Mouse (Mus musculus) ovary, adult 18-20 months (tissue): Measurements from ENCODE around the gene Ckap2l.
A peak's percentile ranks its signal among the peaks of the same experiment; 100 is the strongest.

Experiments used
- DNase-seq: peaks from one replicate; pipeline ENCODE4 v3.0.0; 2022; ENCODE audit warnings: low spot score, mixed read lengths

Ckap2l gene

DNA sequence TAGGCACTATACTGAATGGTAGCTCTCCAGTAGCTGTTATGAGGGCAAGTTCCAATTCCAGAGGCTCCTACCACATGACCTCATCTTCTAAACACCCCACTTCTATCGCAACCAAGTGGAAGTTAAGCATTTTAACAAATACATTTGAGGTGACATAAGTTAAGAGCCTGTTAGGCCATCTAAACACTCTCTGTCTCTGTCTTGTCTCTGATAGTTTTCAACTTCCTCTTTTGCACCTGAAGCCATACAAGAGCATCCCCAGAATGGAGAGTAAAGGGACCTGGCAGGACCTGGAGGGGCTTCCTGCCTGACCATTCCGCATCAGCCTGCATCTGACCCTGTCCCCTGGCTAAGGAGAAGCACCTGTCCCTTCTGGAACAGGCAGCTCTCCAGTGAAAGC lies 62.3 kb downstream of the Ckap2l start:
- no peak for DNase-seq

DNA sequence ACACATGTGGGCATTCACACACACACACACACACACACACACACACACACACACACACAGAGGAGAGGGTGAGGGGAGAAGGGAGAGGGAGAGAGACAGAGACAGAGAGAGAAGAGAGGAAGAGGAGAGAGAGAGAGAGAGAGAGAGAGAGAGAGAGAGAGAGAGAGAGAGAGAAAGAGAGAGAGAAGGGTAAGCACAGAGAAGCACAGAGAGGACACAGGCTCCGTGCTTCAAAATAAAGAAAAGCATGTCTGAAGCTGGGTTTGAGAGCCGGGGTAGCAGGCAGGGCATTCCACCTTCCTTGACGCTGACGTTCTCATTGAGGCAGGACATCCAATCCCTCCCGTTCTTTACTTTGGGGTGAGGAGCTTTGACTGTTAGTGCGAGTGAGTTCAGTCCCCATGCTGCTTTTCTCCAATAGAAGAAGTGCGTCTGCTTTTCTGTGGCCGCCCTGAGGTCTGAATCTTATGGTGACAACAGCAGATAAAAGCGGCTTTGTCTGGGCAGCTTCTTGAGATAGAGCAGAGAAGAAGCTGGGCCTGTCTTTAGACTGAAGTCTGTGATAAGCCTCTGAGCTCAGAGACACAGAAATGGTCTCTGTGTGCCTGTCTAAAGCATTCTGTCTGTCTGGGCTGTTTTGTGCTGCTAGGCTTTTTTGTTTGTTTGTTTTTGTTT lies 63.1 kb downstream of the Ckap2l start:
- no peak for DNase-seq

DNA sequence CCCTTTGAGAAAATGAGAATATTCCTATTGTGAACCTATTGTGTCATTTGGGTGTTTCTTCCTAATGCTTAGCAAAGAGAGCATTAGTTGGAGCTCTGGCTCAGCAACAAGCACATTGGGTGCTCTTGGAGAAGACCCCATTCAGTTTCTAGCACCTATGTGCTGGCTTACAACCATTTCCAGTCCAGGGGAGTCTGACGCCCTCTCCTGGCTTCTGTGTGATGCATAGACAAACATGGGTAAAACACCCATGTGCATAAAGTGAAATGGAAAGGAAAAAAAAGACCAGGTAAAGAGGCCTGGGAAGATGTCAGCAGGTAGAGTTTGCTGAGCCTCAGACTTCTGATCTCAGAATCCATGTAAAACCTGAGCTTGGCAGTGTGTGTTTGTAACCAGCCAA lies 63.8 kb downstream of the Ckap2l start:
- no peak for DNase-seq

DNA sequence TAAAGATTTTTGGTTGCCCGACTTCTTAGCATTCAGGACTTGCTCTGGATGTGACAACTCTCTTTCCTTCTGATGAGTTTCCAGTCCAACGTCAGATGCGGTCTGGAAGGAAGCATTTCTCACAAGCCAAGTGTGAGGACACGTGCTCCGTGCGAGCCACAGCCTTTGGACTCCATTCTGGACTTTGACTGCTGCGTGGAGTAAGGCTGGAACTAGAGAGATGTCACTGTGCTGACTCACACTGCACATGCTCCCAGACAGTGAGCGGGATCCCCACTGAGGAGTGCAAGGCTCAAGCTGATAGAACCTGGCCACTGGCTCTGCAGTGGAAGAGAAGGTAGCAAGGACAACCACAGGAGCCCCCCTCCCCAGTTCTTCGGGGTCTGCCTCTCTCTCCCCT lies 64.5 kb downstream of the Ckap2l start:
- no peak for DNase-seq

DNA sequence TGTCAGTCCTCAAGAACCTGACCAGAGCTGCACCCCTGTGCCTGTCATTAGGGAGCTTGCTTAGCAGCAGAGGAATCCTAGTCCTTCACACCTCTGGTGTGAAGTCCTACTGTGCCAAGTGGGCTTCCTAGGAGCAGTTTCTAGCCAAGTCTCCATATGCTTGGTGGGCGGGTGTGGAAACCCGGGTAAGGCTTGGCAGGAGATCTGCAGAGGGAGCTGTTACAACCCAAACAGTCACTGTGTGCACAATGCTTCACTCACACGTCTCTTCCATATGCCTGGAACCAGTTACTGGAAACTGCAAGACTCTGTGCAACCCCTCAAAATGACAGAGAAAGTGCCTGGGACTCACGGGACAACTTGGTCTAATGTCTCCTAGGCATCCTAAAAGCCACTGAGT lies 65.0 kb downstream of the Ckap2l start:
- DNase-seq = no peak

DNA sequence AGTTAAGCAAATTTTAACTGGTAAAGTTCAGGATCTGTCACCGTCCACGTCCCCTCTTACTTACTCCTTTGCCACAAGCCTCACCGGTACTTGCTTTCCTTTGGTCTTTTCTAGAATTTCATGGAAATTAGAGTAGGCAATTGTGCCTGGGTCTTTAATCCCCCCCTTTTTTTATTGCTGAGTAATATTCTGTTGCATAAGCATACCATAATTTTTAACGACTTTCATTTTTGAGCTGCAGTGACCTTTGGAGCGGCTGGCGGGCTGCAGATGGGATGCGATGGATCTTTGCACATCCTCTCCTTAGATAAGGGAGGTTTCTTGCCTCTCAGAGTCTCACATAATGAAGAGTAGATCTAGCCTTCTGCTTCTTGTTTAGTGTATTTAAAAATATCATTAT lies 67.7 kb downstream of the Ckap2l start:
- no peak for DNase-seq

DNA sequence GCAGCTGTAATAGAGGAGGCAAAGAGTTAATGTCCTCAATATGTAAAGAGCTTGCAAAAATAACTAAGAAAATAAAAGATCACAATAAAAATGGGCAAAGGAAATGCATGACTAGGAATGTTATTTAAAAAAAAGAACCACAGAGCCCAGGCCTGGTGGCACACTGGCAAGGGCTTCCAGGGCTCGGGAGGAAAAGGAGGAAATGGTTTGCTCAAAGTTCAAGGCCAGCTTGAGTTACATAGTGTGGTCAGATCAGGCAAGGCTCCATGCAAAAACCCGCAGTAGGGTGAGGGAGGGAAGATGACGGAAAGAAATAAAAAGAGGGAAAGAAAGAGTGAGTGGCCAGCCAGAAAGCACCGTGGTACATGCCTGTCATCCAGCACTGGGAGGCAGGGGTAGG lies 68.4 kb downstream of the Ckap2l start:
- DNase-seq = no peak

DNA sequence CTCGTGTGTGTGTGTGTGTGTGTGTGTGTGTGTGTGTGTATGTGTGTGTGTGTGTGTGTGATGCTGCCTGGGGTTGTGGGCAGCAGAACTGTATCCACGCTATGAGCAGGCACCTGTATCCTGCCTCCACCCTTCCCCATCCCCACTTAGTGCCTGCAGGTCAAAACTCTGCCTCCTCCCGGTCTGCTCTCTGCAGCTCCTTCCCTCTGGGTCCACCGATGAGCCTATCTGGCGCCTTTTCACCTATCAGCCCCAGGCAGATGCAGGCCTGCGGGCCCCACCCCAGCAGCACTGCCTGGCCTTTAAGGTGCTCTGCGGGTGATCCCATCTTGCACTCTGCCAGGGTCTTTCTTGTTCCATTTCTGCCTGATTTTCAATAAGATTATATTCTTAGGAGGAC lies 69.3 kb downstream of the Ckap2l start:
- DNase-seq = no peak

DNA sequence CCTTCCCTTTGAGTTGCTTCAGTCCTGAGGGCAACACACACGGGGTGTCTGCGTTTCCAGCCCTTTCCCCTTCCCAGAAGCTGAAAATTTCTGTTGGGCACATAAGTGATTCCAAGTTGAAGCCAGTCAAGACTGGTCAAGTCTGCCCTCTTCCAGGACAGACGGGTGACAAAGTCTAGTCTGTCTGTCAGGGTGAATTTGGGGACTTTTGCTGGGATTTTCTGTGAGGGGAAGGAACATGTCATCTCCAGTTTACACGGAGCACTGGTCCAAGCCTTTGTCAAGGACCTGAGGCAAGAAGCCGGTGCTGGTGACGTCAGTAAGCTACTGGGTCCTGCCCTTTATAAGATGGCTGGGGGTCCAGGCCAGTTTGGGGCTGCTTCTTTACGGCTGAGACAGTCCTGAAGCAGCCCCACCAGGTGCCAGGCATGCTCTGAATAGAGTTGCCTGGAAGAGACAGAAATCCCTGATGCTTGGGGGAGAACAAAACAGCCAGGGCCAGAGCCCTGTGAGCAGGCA lies 69.9 kb downstream of the Ckap2l start:
- DNase-seq = peak; percentile 7

DNA sequence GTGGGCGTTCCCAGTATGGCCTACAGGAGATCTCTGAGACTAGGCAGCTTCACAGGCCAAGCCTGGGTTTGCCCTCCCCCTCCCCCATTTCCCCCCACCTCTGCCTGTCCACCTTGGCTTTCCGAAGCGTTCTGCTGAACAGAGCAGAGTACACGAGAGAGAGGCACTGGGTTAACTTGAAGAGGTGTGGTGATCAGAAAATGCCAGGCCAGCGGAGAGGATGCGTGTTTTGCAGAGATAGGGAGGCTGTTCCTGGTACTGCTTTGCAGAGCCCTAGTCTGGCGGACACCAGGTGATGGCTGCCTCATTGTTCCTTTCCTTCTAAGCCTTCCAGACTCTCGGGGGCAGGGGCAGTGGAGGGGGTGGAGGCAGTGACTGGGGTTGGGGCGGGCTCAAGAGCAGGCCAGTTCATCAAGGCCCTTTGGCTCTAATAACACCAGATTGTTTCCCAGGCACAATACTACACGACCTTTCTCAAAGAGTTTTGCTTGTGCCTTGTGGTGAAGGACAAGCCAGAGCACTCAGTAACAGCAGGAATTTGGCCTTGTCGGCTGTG lies 70.6 kb downstream of the Ckap2l start:
- DNase-seq = peak; percentile 50

DNA sequence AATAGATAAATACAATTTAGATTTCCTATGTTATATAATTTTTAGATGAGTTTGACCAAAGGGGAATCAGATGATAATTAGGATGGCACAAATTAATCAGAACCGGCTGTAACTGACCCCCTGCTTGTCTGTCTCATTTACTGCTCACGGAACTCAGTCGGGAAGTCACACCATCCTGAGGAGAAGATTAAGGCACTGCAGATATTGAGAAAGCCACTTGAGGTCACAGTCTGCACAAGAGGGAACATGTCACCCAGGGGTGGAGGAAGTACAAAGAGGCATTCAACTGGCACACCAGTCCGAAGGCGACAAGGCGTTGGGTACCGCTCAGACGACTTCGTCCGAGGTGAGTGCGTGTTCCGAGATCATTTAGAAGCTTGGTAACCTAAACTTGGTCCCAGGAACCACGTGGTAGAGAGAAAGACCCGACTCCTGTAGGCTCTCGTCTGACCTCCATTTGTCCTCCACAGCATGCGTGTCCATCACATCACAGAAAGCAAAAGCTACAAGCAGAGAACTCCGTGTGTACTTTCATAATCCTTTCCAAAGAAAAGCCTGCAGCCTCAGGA lies 71.7 kb downstream of the Ckap2l start:
- DNase-seq = no peak

DNA sequence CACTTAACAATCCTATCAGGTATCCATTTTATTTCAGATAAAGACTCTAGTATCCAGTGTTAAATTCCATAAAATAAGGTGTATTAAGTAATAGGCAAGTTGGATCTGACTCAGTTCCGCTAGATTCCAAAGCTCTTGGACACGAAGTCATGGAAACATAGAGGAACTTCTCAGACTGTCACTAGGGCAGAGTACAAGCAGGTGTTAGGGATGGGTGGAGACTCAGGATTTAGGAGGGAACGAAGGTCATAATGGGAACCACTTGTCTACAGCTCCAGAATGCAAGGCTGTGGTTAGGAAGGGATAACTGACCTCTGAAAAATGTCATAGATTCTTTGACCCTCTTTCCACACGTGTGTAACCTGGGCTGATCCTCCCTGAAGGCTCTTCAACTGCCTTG lies 72.8 kb downstream of the Ckap2l start:
- DNase-seq = no peak

DNA sequence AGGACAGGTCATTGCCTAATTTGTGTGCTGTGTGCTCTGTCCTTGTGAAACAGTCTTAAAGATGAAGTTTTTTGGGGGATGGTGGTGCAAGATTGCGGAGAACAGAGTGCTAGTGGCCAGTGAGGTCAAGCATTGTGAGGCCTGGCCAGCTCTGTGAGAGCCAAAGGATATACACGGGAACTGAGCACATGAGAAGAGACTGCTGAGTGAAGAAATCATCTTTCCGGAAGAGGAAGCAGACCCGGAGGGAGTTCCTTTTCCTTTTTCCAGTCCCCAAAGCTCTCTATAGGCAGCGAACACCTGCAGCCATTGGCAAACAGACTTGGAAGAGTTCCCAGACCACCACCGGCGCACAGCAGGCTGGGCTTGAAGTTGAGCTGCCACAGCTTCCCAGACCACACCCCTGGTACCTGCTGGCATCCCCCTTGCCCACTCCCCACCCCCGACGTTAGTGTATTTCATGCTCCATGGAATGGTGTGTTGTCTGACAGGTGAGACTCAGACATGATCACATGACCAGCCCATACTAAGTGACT lies 75.8 kb downstream of the Ckap2l start:
- DNase-seq = no peak

DNA sequence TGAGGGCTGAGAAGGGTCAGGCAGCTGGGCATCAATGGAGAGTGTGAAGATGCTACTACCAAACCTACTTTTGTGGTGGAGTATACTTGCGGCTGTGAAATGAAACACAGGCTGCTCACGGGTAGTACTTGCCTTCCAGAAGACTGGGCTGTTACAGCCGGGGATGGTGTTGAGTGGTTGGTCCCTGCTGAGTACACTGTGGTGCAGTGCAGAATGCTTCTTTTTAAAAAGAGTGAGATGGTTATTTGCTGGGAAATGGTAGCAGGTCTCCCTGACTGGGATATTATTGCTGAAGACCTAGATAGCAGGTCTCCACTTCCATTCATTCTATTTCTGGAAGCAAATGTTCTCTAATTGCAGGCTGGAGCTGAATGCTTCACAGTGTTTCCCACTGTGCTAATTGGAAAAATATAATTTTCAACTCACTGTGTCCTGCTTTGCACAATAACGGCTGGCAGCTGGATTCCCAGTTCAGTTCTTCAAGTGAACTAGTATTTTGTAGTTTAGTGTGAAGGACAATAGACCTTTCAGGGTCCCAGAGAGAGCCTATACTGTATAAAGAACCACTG lies 78.4 kb downstream of the Ckap2l start:
- DNase-seq = no peak
